Mouse (Mus musculus): Measurements from ENCODE around the gene Rnf4.

GRCm38 (mm10) chr5:34378787-34379186 is 42.7 kb downstream of the Rnf4 start:
- TF ChIP-seq POLR2A (IDR thresholded peaks at IDR 0.05; ENCODE audit: borderline replicate concordance, insufficient read depth, low read length): no peak
- TF ChIP-seq CTCF (IDR thresholded peaks at IDR 0.05; ENCODE audit: borderline replicate concordance, insufficient read depth, low read depth, low read length): no peak
